Mouse (Mus musculus) limb, embryonic 15.5 days (tissue): Measurements from ENCODE around the gene Rnf6. TPM values are rescaled to one million over a fixed set of nuclear protein-coding genes. Genes with fewer than 3 reads are reported as not detected.
"Not testable (repeated sequence)": the region's sequence is repeated elsewhere in the genome, so short reads cannot be mapped to it uniquely, and the experiment has no call there.

Source experiments
- ATAC-seq: fragments of 200-750 bp; cut with Nextera tagmentation; 2 replicates; pipeline ENCODE4 v1.8.0; 2017; ENCODE audit warnings: low read depth, moderate TSS enrichment; ENCODE audit not compliant: insufficient number of reproducible peaks, low FRiP score, low TSS enrichment
- H3K27ac ChIP-seq: fragments of 300-500 bp; sonication (generic); 2 replicates; pipeline ENCODE4 v1.5.1; 2015; ENCODE audit warnings: moderate library complexity, mild to moderate bottlenecking, inconsistent platforms
- H3K27me3 ChIP-seq: fragments of 300-500 bp; sonication (generic); 2 replicates; pipeline ENCODE4 v1.6.1; 2015; ENCODE audit warnings: inconsistent platforms
- H3K36me3 ChIP-seq: fragments of 300-500 bp; sonication (generic); 2 replicates; pipeline ENCODE4 v1.6.1; 2015; ENCODE audit warnings: inconsistent platforms
- H3K4me1 ChIP-seq: fragments of 300-500 bp; sonication (generic); 2 replicates; pipeline ENCODE4 v1.6.1; 2015; ENCODE audit warnings: inconsistent platforms
- H3K4me2 ChIP-seq: fragments of 300-500 bp; sonication (generic); 2 replicates; pipeline ENCODE4 v1.6.1; 2015; ENCODE audit warnings: mild to moderate bottlenecking, inconsistent platforms
- H3K4me3 ChIP-seq: fragments of 300-500 bp; sonication (generic); 2 replicates; pipeline ENCODE4 v1.5.1; 2015; ENCODE audit warnings: mild to moderate bottlenecking, inconsistent platforms
- H3K9ac ChIP-seq: fragments of 300-500 bp; sonication (generic); 2 replicates; pipeline ENCODE4 v1.6.1; 2015; ENCODE audit warnings: inconsistent platforms
- H3K9me3 ChIP-seq: fragments of 300-500 bp; sonication (generic); 2 replicates; pipeline ENCODE4 v1.6.1; 2016; ENCODE audit warnings: inconsistent platforms
- WGBS: fragments of 180-500 bp; shearing (Covaris S2); methylation state at CpG from one replicate; pipeline ENCODE4 v1.1.7; 2015; 5-methylcytosine and 5-hydroxymethylcytosine counted together
- polyA plus RNA-seq: library from polyadenylated mRNA; unstranded; fragments of >200 nt; fragmentation: Nextera tagmentation; extraction: Ambion mirVana; gene quantifications from 2 replicates; pipeline ENCODE4 v1.2.1, GENCODE M21; 2015

Gene Rnf6
- polyA plus RNA-seq, 1 experiment from 2014 or later, result 49.2 TPM

DNA sequence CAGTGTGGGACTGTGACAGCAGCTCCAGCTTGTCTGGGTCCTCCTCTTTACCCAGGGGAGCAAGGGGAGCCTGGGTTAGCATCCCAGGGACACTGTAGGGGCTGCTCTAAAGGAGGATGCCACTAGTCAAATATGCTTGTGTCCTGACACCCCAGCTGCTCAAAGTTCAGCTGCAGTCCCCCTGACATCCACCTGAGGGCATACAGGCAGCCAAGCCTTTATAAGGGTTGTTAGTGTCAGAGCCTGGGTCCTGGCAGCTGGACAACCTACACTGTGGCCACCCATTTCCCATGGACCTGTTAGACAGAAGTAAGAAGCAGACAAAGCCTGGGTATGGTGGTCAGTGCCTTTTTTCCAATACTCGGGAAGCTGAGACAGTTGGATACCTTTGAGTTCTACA lies 33.2 kb downstream of the Rnf6 start:
- no peak for ATAC-seq
- Histone ChIP-seq H3K27ac (no peak overlapping the region), H3K4me1 (no peaks in the 10 kb centered on the region), H3K4me2 (no peak overlapping the region), H3K4me3 (no peak overlapping the region), H3K9ac (no peak overlapping the region), H3K9me3 (no peaks in the 10 kb centered on the region), H3K36me3 (no peaks in the 10 kb centered on the region), H3K27me3 (no peaks in the 10 kb centered on the region)
- 93% methylated on average over 1 of the region's 1 CpGs for WGBS

DNA sequence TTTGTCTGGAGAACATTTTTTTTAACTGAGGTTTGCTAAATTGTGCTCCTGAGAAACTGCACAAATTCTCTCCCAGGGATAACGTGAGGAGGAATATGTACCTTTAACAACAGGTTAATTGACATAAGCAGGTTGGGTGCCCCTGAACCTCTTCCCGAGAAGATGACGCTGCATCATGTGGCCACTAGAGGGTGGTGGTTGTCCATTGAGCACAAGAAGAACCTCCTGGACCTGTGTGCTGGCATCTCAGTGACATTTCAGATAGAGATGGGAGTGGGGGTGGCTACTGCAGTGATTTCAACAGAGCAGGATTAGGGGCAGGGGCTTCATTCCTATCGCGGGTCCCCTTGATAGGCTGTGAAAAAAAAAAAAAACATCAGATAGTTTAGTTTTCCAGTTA lies 33.9 kb downstream of the Rnf6 start:
- not testable (repeated sequence) for H3K4me3 ChIP-seq, H3K36me3 ChIP-seq, ATAC-seq, H3K4me2 ChIP-seq, H3K9ac ChIP-seq, H3K4me1 ChIP-seq, H3K27ac ChIP-seq, H3K27me3 ChIP-seq, H3K9me3 ChIP-seq
- 28% methylated on average over 5 of the region's 5 CpGs for WGBS

DNA sequence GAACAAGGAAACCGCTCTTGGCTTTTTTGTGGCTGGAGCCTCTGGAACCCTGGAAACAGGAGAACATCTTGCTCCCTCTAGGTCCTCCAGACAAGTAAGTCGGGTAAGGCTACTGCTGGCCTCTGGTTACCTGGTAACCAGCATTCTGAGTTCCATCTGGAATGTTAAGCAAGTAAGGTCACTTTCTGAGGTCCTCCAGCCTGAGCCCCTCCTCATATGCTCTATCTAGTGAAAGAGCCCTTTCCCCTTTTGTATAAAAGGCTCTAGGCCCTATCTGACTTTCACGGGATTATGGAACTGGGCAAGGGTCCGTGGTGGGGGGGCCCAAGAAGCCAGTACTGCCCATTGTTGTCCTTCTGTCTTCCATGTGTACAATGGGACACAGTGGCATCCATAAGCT lies 36.2 kb downstream of the Rnf6 start, which contains the start of gene 1700001J03Rik:
TSS of gene 1700001J03Rik (minus strand) at position 101 of the 400 bp plus-strand sequence.
- not testable (repeated sequence) for H3K4me3 ChIP-seq, H3K27ac ChIP-seq, H3K27me3 ChIP-seq, H3K36me3 ChIP-seq, H3K4me2 ChIP-seq, ATAC-seq, H3K9me3 ChIP-seq, H3K4me1 ChIP-seq, H3K9ac ChIP-seq
- WGBS, result 73% methylated on average over 4 of the region's 4 CpGs

DNA sequence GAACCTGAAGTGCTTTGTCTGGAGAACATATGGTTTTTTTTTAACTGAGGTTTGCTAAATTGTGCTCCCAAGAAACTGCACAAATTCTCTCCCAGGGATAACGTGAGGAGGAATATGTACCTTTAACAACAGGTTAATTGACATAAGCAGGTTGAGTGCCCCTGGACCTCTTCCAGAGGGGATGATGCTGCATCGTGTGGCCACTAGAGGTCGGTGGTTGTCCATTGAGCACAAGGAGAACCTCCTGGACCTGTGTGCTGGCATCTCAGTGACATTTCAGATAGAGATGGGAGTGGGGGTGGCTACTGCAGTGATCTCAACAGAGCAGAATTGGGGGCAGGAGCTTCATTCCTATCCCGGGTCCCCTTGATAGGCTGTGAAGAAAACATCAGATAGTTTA lies 48.6 kb downstream of the Rnf6 start:
- H3K4me1 ChIP-seq, H3K4me2 ChIP-seq, H3K36me3 ChIP-seq, H3K27ac ChIP-seq, H3K4me3 ChIP-seq, H3K9me3 ChIP-seq, H3K27me3 ChIP-seq, ATAC-seq, H3K9ac ChIP-seq: not testable (repeated sequence)
- 57% methylated on average over 4 of the region's 4 CpGs for WGBS

DNA sequence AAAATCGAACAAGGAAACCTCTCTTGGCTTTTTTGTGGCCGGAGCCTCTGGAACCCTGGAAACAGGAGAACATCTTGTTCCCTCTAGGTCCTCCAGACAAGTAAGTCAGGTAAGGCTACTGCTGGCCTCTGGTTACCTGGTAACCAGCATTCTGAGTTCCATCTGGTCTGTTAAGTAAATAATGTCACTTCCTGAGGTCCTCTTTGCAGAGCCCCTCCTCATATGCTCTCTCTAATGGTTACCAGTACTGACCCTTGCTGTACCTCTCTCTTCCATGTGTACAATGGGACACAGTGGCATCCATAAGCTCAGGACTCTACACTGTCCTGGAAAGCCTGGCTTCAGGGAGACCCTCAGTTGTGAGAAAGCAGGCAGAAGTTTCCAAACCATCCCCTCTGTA lies 50.7 kb downstream of the Rnf6 start, which contains the start of gene Gm6309:
TSS of gene Gm6309 (minus strand) at position 101 of the 400 bp plus-strand sequence.
- not testable (repeated sequence) for H3K4me3 ChIP-seq, H3K27ac ChIP-seq, H3K9ac ChIP-seq, H3K9me3 ChIP-seq, H3K36me3 ChIP-seq, H3K27me3 ChIP-seq, H3K4me1 ChIP-seq, H3K4me2 ChIP-seq, ATAC-seq
- WGBS, result 67% methylated on average over 2 of the region's 2 CpGs

DNA sequence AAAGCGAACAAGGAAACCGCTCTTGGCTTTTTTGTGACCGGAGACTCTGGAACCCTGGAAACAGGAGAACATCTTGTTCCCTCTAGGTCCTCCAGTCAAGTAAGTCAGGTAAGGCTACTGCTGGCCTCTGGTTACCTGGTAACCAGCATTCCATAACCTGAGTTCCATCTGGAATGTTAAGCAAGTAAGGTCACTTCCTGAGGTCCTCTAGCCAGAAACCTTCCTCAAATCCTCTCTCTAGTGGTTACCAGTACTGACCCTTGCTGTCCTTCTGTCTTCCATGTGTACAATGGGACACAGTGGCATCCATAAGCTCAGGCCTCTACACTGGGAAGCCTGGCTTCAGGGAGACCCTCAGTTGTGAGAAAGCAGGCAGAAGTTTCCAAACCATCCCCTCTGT lies 60.9 kb downstream of the Rnf6 start, which contains the start of gene Gm5565:
TSS of gene Gm5565 (minus strand) at position 101 of the 400 bp plus-strand sequence.
- H3K9ac ChIP-seq, H3K9me3 ChIP-seq, ATAC-seq, H3K27me3 ChIP-seq, H3K4me2 ChIP-seq, H3K36me3 ChIP-seq, H3K4me1 ChIP-seq, H3K4me3 ChIP-seq, H3K27ac ChIP-seq: not testable (repeated sequence)
- WGBS, result 95% methylated on average over 3 of the region's 3 CpGs

Other genes starting within 250 kb of the Rnf6 start
- not detected in 2 replicates for gene Cyp3a25, start 211.9 kb downstream of the Rnf6 start, polyA plus RNA-seq
- not detected in 2 replicates for gene Cyp3a59, start 142.3 kb downstream of the Rnf6 start, polyA plus RNA-seq
- gene Gm5565, start 61.0 kb downstream of the Rnf6 start, polyA plus RNA-seq, result not detected in 2 replicates
- gene Gm6309, start 50.8 kb downstream of the Rnf6 start, polyA plus RNA-seq, result not detected in 2 replicates
- not detected in 2 replicates for gene 1700001J03Rik, start 36.3 kb downstream of the Rnf6 start, polyA plus RNA-seq
- 13.1 and 14.4 TPM in 2 replicates for gene Cdk8, start 9.7 kb upstream of the Rnf6 start, polyA plus RNA-seq
- gene Wasf3, start 163.4 kb upstream of the Rnf6 start, polyA plus RNA-seq, result 1.6 and 2.6 TPM in 2 replicates